Mouse (Mus musculus) spleen, postnatal 10 days (tissue): Measurements from ENCODE around the gene Ncf1.

Experiments used
- DNase-seq, 2 experiments: peaks; one replicate each; pipeline ENCODE4 v3.0.0; 2021 to 2022; ENCODE audit warnings: low spot score in 2 of 2

The Ncf1 gene

DNA sequence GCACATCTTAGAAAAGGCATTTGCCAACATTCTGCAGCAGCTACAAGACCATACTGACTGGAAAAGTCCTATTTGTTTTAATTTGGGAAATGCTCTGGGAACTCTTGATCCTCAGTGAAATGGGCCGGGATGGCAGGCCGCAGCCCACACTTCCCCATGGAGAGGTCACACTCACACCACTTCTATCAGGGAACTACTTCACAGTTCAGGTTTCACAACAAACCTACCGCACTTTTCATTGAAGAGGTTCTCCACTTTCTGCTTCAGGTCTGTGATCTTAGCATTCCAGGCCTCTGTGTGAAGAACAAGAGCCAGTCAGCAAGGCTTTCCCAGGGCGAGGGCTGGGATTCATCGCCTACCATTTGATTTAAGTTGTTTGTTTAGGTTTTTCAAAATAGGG, 15.5 kb upstream of the Ncf1 start:
- no peak for DNase-seq

DNA sequence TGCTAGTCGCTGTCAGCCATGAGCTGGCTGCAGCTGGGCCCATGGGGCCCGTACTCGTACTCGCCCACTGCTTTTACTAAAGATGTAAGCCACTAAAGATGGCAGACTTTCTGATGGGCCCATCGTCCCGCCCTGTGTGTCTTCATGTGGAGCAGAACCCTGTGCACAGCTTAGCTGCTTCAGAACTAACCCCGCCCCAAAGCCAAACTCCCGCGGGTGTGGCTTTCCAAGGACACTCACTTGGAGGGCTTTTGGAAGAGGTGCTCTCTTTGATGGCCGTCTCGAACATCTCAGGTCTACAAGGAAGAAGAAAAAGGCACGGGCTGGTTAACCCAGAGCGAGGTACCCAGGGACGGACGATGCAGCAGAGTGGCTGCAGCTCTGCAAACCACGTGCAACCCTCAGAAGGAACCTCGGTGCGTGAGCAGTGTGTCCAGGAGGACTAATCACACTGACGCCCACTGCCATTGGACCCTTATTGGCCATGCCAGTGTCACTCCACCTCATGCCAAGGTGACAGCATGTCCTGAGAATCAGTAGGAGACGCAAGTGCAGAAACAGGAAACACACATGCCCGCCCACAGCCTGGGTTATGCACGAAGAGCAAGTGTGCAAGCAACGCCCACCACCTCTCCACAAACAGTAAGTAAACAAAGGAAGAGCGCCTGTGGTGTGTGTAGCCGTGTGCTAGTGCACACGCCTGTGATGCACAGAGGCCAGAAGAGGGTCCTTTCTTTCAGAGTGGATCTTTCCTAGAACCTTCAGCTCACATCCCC, 14.4 kb upstream of the Ncf1 start:
- no peak for DNase-seq

DNA sequence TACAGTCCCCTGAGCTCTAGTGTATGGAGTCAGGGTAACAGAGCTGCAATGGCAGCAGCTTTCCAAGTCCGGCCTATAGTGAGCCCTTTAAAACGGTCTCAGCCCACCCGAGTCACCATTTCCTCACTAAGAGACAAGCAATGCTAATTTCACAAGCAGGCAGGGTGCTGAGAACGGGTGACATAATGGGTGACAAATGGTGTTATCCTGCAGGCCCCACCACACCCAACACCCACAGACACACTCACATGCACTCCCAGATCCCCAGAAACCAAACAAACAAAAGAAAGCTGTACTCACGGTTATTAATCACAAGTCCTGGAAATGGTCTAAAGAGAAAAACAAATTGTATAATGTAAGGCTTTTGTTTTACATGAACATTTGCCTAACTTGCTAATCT, 12.4 kb upstream of the Ncf1 start:
- DNase-seq: no peak

DNA sequence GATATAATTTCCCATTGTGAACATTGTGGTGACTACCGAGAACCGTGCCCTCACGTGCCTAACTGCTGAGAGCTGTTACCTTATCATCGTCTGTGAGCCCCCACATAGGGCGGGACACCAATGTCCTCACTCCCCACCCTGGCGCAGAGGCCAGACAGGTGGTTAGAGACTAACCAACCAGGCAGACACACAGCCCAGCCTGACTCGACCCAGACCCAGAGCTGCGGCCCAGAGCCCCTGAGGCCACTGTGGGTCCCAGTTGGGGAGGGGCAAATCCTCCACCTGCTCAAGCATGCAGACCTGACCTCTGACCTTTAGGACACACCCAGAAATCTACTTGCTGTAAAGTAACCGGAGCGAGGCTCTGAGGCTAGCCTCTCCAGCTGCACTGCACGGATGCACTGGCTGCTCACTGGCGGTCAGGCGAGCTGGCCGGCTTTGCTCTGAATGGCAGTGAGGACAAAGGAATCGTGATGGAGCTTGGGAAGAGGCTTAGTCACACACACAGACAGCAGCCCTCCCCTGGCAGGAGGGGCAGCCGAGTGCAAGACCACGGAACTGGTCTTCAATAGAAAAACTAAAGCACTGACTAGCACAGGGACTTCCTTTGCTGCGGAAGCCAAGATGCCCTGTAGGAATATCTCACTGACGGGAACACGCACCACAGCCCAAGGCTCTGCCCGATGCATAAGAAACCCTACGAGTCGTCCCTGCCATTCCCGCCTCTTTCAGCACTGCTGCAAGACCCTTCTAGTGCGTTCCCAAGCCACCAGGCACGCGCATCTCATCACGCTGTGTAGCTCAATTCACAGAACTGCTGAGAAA, 8.7 kb upstream of the Ncf1 start:
- no peak for DNase-seq

DNA sequence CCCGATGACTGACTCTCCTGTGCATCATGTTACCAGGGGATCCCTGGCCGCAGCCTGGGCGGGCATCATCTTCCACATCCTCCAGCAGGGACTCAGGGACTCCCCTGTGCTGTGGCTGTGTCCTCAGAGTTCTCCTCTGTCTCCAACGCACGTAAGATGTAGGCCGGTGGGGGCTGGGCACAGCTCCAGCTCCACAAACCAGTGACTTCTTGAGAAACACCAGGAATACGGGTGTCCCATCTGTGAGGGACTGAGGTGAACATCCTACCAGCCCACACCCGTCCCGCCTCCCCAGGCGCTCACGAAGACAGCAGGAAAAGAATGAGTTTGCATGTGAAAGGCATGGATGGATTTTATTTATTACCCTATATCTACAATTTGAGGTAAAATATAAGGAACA, 8.1 kb upstream of the Ncf1 start:
- DNase-seq: no peak

DNA sequence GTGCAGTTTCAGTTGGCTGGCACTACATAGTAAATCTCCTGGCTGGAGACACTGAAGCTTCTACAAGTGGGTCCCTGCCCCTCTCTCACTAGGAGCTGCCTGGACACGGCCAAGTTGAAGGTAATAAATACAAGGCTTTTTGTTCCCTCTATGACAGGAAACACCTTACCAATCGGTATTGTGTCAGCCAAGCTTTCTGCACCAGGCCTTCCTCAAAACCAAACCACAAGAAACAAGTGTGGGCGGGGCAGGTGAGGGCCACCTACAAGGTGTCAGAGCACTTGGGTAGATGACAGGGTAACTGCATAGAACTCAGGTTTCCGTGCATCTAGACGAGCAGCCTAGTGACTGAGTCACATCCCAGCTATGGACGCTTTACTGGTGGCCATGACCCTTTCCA, 7.4 kb upstream of the Ncf1 start:
- DNase-seq: peak in 1 of 2 experiments; percentile 82

DNA sequence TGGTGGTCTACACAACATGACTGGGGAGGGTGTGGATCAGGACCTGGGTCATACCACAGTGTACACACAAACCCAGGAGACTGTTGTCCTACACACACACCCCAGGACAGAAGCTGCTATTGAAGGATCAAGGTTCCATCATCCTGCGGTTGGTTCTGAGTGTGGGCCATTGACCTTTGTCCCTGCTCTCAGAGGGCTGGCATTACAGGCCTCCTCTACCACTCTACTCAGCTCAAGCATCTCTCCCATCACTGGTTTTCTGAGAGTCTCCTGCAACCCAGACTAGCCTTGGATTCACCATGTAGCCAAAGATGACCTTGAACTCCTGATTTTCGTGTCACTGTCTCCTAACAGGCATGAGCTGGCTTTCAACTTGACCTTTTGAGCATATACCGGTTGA, 6.8 kb upstream of the Ncf1 start:
- DNase-seq: no peak

DNA sequence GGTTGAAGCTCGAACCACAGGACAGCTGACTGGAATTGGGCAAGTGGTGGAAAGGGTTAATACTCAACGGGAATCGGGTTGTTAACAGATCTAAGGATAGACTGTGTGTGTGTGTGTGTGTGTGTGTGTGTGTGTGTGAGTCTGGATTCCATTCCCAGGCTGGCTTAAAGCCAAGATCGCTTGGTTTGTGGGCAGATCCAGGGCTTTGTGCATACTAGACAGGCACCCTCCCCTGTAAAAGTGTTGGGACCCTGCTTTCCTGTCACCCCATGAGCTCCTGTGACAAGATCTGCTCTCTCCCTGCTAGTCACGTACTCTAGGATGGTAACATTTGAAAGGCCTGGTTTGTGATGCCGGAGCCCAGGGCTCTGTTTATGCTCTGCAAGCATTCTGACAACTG, 5.7 kb upstream of the Ncf1 start:
- DNase-seq: no peak

DNA sequence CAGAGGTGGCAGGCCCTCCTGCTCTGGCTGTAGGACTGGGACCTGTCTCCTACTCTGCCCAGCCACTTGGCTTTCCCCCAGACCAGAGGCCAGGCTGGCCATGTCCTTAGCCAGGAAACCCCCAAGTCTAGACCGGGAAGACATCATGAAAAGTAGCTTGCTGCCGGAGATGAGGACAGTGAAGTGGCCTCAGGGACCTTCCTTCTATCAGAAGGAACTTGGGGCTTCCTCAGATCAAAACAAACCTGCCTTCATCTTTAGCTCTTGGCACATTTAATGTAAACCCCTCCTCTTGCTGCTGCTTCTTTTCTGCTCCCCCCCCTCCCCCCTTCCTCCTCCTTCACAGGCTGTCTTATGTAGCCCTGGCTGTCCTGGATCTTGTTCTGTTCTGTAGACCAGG, 4.8 kb upstream of the Ncf1 start:
- no peak for DNase-seq

DNA sequence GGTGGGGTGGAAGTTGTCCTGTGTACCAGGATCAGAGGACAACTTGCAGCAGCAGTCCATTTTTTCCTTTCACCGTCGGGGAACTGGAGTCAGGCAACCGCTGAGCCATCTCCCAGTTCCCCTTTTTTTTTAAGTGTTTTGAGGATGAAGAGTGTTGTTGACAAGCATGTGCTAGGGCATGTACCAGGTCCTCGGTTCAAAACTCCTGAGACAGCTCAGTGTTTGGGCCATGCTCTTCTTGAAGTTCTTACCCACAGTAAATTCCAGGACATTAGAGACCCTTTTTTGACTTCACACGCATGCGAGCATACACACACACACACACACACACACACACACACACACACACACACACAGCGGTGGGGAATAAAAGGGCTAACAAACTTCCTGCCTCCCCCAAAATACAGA, 3.8 kb upstream of the Ncf1 start:
- DNase-seq: no peak

DNA sequence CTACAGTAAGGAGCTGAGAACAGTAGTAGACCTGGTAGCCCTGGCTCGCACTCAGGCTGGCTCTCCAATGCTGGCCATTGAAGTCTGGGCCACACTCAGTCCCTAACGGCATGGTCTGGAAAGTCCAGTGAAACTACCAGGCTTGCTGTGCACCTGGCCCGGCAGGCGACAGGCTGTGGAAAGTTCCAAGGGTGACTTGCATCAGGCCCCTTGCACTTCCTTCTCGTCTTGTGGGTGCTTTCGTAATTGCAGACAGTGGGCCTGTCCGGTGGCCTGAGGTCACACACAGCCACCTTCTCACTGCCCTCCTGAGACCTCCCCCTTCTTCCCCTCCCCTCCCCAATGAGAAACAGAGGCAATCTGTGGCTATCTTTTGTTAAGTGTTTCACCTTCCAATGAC, 3.1 kb upstream of the Ncf1 start:
- DNase-seq: peak in 1 of 2 experiments; percentile 63

DNA sequence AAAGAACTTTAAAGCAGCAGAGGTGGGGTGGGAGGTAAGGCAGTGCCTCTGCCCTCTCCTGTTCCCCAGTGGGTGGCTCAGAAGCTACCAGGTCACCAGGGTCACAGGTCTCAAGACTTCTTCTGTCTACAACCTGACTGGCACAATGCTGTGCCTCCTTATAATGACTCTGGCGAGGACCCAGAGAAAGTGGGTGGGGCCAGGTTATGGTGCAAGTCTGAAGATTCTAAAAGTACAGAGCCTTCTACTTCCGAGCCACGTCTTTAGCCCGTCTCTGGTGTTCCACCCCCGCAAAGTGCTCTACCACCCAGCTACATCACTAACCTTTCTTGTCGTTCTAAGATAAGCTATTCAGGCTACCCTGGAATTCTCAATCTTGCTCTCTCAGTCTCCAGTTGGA, 2.7 kb upstream of the Ncf1 start:
- peak in 1 of 2 experiments; percentile 71 for DNase-seq

DNA sequence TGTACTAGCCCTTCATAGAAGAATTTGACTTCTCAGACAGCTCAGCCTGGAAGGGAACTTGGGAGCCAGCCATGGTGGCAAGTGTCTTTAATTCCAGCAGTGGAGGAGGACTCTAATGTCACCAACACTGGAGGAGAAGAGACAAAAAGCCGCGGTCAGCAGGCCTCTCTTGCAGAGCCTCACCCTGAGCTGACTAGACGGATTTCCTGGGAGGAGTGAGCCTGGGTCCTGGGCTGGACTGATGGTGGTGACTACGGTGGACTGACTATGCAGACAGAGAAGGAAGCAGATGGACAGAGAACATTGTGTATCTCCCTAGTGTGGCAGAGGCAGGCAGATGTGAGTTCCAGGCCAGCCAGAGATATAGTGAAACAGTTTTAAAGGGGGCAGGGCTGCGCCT, 2.0 kb upstream of the Ncf1 start:
- no peak for DNase-seq

DNA sequence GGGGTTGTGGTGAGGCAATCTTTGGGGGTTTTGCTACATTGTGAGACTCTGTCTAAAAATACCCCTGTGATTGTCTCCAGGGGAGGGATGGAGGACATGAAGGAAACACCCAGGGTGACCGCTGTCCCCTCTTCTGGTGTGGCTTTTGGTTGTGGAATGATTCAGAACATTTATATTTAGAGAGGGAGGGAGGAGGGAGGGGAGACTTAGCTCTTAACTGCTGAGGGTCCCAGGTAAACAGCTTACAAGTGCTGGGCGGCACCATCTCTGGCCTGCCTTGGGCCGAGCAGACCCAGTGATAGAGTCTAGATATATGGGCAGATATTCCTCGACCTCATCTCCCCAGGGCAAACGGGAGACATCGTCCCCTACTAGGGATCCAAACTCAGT, 1.2 kb downstream of the Ncf1 start:
- no peak for DNase-seq

DNA sequence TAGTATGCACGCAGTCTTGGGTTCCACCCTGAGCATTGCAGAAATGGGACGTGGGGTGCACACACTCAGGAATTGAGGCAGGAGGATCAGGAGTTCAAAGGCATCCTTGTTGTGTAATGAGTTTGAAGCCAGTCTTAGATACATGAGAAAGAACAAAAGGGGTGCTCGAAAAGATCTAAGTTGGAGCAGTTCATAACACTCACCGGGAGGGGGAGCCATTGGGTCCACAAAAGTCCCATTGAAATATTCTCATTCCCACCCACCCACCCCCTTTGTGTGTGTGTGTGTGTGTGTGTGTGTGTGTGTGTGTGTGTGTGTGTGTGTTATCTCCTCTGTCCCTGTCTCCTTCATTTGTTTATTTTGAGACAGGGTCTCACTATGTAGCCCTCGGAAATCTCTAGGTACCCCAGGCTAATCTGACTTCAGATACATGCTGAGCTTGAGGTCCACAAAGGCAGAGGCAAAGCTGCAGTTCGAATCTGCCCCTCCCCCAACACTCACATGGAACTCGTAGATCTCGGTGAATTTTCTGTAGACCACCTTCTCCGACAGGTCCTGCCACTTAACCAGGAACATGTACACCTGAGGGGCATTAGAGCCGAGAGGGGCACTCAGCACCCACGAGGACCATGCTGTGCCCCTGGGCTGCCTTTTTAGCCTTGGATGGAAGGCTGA, 1.7 kb downstream of the Ncf1 start:
- DNase-seq: peak; percentile 25 to 66

DNA sequence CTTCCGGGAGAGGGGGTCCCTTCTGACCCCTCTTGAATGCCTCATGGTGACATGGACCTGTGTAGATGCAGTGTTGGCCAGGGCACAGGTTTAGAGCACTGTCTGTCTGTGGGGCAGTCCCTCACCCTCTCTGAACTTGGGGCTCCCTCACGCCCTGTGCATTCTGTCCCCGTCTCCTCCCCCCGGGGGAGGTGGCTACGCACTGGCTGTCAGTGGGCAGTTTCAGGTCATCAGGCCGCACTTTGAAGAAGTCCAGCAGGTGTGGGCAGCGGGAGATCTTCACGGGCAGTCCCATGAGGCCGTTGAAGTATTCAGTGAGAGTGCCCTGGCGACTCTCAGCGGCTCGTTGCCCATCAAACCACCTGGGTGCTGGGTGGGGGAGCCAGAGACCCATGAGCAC, 2.5 kb downstream of the Ncf1 start:
- DNase-seq: no peak

DNA sequence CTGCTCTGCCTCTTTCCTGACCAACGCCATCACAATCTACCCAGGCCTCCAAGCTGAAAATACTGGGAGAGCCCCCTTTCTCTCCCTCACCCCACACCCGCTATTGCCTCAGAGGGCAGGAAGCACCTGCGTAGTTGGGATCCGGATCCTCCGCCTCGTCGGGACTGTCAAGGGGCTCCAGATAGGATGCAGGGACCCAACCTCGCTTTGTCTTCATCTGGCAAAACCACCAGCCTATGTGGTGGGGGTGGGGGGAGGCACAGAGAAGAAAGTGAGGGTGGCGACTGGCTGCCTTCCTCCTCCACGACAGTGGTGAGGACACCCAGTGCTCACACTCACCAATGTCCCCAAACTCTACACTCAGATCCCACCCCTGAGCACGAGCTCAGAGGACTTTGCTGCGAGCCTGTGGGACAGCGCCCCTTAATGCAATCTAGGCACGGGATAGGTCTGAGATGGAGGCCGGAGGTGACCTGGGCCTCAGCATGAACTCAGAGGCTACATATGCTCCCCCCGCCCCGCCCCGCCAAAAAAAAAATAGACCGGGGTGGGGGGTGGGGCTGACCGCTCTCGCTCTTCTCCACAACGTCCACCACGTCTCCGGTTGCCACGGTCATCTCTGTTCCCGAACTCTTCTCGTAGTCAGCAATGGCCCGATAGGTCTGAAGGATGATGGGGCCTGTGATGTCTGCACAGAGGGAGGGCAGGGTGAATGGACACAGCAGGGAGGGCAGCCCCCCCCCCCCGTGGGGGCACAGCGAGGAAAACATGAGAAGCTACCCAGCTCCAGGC, 4.1 kb downstream of the Ncf1 start:
- DNase-seq: no peak

DNA sequence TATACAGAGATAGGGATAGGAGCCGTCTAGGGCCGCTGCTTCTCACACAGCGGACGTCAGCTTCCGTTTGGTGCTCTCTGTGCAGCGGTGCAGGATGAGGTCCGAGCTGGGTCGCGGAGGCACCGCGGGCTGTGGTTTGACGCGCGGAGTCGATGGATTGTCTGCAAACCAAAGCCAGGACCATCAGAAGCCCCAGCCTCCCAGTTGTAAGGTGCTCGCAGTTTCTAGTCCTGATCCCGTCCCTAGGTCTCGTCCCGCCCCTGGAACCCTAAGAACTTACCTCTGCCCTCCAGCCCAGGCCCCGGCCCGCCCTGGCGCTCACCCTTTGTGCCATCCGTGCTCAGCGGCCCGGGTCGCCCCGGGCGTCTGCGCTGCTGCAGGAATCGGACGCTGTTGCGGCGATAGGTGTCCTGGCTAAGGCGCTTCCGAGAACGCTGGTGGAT, 7.7 kb downstream of the Ncf1 start:
- DNase-seq: no peak

DNA sequence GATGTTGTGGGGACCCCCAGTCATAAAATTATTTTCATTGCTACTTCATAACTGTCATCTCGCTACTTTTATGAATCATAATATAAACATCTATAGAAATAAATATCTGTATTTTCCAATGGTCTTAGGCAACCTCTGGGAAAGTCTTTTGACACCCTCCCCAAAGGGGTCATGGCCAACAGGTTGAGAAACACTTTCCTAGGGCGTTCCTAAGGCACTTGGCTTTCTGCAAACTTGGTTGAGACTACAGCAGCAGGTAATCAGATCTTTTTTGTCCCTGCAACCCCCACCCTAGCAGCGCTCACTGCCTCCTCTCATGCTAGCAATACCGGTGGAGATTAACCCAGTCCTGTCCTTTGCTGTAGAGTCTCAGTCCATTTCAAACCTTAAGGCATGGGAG, 8.1 kb downstream of the Ncf1 start:
- DNase-seq: no peak

DNA sequence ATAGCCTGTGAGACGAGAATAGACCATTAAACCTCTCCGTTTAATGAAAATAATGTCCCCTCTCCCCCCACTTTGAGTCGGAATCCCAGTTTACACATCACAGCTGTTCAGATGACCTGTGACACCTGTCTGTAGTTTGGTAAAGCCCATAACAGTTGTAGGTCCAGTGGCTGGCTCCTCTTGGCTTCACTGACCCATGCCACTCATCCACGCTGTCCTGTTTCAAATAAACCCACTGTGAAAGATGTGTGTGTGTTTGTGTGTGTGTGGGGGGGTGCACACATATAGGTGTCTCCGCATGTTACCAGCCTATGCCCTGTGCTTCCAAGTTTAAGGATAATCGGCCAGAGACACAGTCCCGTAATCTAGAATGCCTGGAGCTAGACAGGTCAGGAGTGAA, 11.5 kb downstream of the Ncf1 start:
- DNase-seq: no peak

DNA sequence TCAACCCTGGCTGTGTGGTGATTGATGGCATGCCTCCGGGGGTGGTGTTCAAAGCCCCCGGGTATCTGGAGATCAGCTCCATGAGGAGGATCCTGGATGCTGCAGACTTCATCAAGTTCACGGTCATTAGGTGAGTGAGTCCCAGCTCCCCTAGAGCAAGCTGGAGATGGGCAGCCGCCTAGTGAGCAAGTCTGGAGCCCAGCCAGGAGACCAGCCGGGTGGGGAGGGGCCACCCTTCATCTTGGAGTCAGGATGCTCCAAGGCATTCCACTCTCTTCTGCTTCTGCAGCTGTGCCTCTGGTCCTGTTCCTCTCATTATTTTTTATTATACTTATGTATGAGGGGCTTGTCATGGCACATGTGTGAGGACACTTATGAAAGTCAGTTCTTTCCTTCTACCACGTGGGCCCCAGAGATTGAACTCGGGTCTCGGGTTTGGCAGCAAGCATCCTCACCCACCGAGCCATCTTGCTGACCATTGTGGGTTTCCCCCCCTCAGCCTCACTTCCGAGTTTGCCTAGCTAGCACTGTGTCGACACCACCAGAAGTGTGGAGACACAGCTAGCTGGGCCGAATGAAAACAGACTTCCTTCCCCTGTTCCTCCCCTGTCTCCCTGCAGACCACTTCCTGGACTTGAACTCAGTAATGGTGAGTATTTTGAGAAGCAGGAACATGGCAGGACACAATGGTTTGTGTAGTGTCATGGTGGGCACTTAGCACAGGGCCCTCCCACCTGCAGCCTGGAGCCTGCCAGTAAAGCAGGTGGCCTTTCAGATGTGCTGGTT, 15.2 kb downstream of the Ncf1 start:
- DNase-seq: no peak
